Mouse (Mus musculus): Measurements from ENCODE around the gene Piwil4.

DNA sequence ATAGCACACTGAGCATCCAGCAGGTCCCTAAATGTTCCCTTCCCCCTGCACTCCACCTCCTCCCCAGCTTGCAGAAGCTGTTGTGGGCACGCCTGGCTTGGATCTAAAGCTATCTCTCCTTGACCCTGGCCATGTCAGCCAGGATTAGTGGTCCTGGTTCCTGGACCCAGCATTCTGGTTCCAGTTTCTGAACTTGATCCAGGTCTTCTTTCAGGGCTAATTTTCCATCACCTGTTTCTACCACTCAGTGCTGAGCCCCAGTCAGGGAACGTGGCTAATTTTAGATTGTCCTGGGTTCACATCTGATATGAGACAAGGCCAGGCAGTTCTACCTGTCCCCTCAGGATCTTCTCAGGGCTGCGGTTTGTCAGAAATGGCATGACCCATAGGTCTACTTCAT is 74.5 kb downstream of the Piwil4 start:
- TF ChIP-seq POLR2A (IDR thresholded peaks at IDR 0.05; ENCODE audit: low read depth, low read length) (no peak), MAX (IDR thresholded peaks at IDR 0.05; ENCODE audit: low read length) (no peak), CTCF (conservative IDR thresholded peaks at IDR 0.05 in 1 of 2, IDR thresholded peaks at IDR 0.05 in 1 of 2; ENCODE audit: low read depth in 2 of 2, low read length in 2 of 2) (no peak), TBP (conservative IDR thresholded peaks at IDR 0.05; ENCODE audit: low read depth, low read length) (no peak), HCFC1 (IDR thresholded peaks at IDR 0.05; ENCODE audit: low read depth, low read length) (no peak)
